Mouse (Mus musculus) limb, embryonic 14.5 days (tissue): ENCODE measurements around the gene Serhl. TPM values are rescaled to one million over a fixed set of nuclear protein-coding genes. Genes with fewer than 3 reads are reported as not detected.

Experiments used
- ATAC-seq: fragments of 200-750 bp; cut with Nextera tagmentation; 2 replicates; pipeline ENCODE4 v1.8.0; 2017; ENCODE audit warnings: low read depth, moderate number of reproducible peaks, moderate TSS enrichment; ENCODE audit not compliant: low FRiP score
- DNase-seq: peaks from one replicate; pipeline ENCODE4 v3.0.0-alpha.2; 2015; ENCODE audit warnings: low spot score
- H3K27ac ChIP-seq: fragments of 300-500 bp; sonication (generic); replicated peaks from 2 replicates; pipeline ENCODE4 v1.5.1; 2014; ENCODE audit warnings: low read depth, mild to moderate bottlenecking, low read length, moderate library complexity, mixed read lengths
- H3K27me3 ChIP-seq: fragments of 300-500 bp; sonication (generic); 2 replicates; pipeline ENCODE4 v1.6.1; 2014; ENCODE audit warnings: low read length, mixed read lengths; ENCODE audit not compliant: control insufficient read depth, insufficient read depth
- H3K36me3 ChIP-seq: fragments of 300-500 bp; sonication (generic); 2 replicates; pipeline ENCODE4 v1.6.1; 2014; ENCODE audit warnings: mild to moderate bottlenecking, low read length, moderate library complexity, mixed read lengths; ENCODE audit not compliant: control insufficient read depth, insufficient read depth
- H3K4me1 ChIP-seq: fragments of 300-500 bp; sonication (generic); 2 replicates; pipeline ENCODE4 v1.6.1; 2014; ENCODE audit warnings: antibody characterized with exemption, low read length, mixed read lengths; ENCODE audit not compliant: control insufficient read depth, insufficient read depth
- H3K4me2 ChIP-seq: fragments of 300-500 bp; sonication (generic); replicated peaks from 2 replicates; pipeline ENCODE4 v1.6.1; 2014; ENCODE audit warnings: low read depth, mild to moderate bottlenecking, low read length, moderate library complexity; ENCODE audit not compliant: severe bottlenecking
- H3K4me3 ChIP-seq: fragments of 300-500 bp; sonication (generic); replicated peaks from 2 replicates; pipeline ENCODE4 v1.5.1; 2014; ENCODE audit warnings: low read length
- H3K9ac ChIP-seq: fragments of 300-500 bp; sonication (generic); 2 replicates; pipeline ENCODE4 v1.6.1; 2014; ENCODE audit warnings: mild to moderate bottlenecking, low read depth, low read length, moderate library complexity; ENCODE audit not compliant: severe bottlenecking
- H3K9me3 ChIP-seq: fragments of 300-500 bp; sonication (generic); 2 replicates; pipeline ENCODE4 v1.6.1; 2016; ENCODE audit warnings: low read length; ENCODE audit not compliant: control insufficient read depth
- POLR2A ChIP-seq: fragments of 200-500 bp; IDR thresholded peaks from 2 replicates; pipeline ENCODE4 v1.8.0; 2012; ENCODE audit warnings: inconsistent platforms, mild to moderate bottlenecking, moderate library complexity, borderline replicate concordance; ENCODE audit not compliant: insufficient read depth, insufficient read length; ENCODE audit errors: extremely low read depth
- WGBS: fragments of 180-500 bp; shearing (Covaris S2); extraction: QIAGEN DNeasy Blood & Tissue Kit; methylation state at CpG from one replicate; pipeline ENCODE4 v1.1.7; 2014; 5-methylcytosine and 5-hydroxymethylcytosine counted together
- polyA plus RNA-seq, 2 experiments: library from polyadenylated mRNA; depleted of rRNA in 1 of 2; stranded (reverse) in 1 of 2; unstranded in 1 of 2; fragments of >200 nt; fragmentation: Nextera tagmentation in 1 of 2; extraction: Ambion mirVana in 1 of 2; gene quantifications; 2 replicates each; pipeline versions ENCODE4 v1.2.1 to v1.2.3; 2012 to 2014

Gene Serhl
- polyA plus RNA-seq, 2 experiments, result 62.7 to 68.2 TPM

GRCm38 (mm10) chr15:83075607-83076525 lies 13.4 kb upstream of the Serhl start:
- TF ChIP-seq POLR2A, result no peak
- Histone ChIP-seq H3K4me1 (peaks cover 4% of the 10 kb centered on the region; the same call in 1 of the 2 replicates), H3K9me3 (peaks cover 4% of the 10 kb centered on the region; the same call in 1 of the 2 replicates), H3K36me3 (no peaks in the 10 kb centered on the region), H3K27me3 (no peaks in the 10 kb centered on the region), H3K4me3 (no peak overlapping the region), H3K27ac (no peak overlapping the region), H3K9ac (no peak overlapping the region), H3K4me2 (no peak overlapping the region)
- no peak for DNase-seq
- no peak for ATAC-seq
- 66% methylated on average over 27 of the region's 27 CpGs for WGBS

- Histone ChIP-seq H3K27ac (no peak overlapping the region), H3K4me1 (0 out of 2 replicates have a peak, but pooled peaks cover 3% of the 10 kb centered on the region), H3K4me2 (no peak overlapping the region), H3K36me3 (no peaks in the 10 kb centered on the region), H3K9me3 (no peaks in the 10 kb centered on the region), H3K4me3 (no peak overlapping the region), H3K27me3 (no peaks in the 10 kb centered on the region), H3K9ac (no peak overlapping the region)
- ATAC-seq (no peak), DNase-seq (no peak)
- TF ChIP-seq POLR2A, result no peak
- 65% methylated on average over 5 of the region's 5 CpGs for WGBS
Observed at GRCm38 (mm10) chr15:83083530-83083929, 5.8 kb upstream of the Serhl start.

DNA sequence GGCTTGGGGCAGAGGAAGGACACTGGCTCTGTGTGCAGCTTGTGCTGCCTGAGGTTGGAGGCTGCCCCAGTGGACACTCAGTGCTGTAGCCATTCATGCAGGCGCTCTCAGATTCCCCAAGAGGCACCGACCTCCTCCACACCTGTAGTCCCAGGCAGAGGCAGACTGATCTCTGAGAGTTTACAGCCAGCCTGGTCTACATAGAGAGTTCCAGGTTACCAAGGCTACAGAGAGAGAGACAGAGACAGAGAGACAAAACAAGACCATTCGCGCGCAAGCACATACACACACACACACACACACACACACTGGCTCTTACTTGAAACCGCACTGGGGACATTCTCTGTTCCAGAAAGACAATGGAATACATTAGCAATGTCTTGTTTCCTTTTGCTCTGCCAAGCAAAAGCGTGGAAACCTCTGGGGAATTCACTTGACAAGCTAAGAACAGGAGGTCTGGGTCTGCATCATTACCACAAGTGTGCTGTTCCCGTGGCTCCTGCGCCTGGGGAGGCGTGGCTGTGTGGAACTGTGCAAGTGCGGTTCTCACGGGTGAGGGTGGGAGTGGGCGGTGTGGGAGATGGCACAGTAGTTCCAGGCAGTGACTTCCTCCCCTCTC lies 5.2 kb upstream of the Serhl start:
- no peaks in the 10 kb centered on the region for H3K9me3 ChIP-seq
- H3K4me2 ChIP-seq, result no peak overlapping the region
- no peak overlapping the region for H3K9ac ChIP-seq
- no peak overlapping the region for H3K4me3 ChIP-seq
- ATAC-seq, result no peak
- H3K4me1 ChIP-seq, result peaks cover 8% of the 10 kb centered on the region
- TF ChIP-seq POLR2A, result no peak
- H3K36me3 ChIP-seq, result no peaks in the 10 kb centered on the region
- H3K27ac ChIP-seq, result no peak overlapping the region
- no peaks in the 10 kb centered on the region for H3K27me3 ChIP-seq
- DNase-seq, result peak; percentile 47
- WGBS, result 70% methylated on average over 13 of the region's 13 CpGs

GRCm38 (mm10) chr15:83085901-83086300 lies 3.4 kb upstream of the Serhl start:
- ATAC-seq (no peak), DNase-seq (no peak)
- no peaks in the 10 kb centered on the region for H3K36me3 ChIP-seq
- 46% methylated on average over 7 of the region's 7 CpGs for WGBS
- H3K4me3 ChIP-seq, result no peak overlapping the region
- peaks cover 11% of the 10 kb centered on the region for H3K4me1 ChIP-seq
- H3K9me3 ChIP-seq, result no peaks in the 10 kb centered on the region
- H3K4me2 ChIP-seq, result no peak overlapping the region
- TF ChIP-seq POLR2A, result no peak
- no peak overlapping the region for H3K27ac ChIP-seq
- no peak overlapping the region for H3K9ac ChIP-seq
- H3K27me3 ChIP-seq, result no peaks in the 10 kb centered on the region

GRCm38 (mm10) chr15:83086636-83087328 lies 2.5 kb upstream of the Serhl start:
- WGBS, result 83% methylated on average over 13 of the region's 13 CpGs
- peaks cover 11% of the 10 kb centered on the region for H3K4me1 ChIP-seq
- H3K36me3 ChIP-seq, result no peaks in the 10 kb centered on the region
- H3K4me3 ChIP-seq, result no peak overlapping the region
- H3K9ac ChIP-seq, result no peak overlapping the region
- no peaks in the 10 kb centered on the region for H3K27me3 ChIP-seq
- no peak for TF ChIP-seq POLR2A
- DNase-seq, result no peak
- ATAC-seq, result no peak
- H3K27ac ChIP-seq, result no peak overlapping the region
- H3K4me2 ChIP-seq, result no peak overlapping the region
- H3K9me3 ChIP-seq, result no peaks in the 10 kb centered on the region
